Mouse (Mus musculus): ENCODE measurements around the gene Uqcr10.

- TF ChIP-seq CTCF (IDR thresholded peaks at IDR 0.05; ENCODE audit: low read depth, low read length): no peak
- TF ChIP-seq POLR2A (IDR thresholded peaks at IDR 0.05; ENCODE audit: insufficient read depth, low read length): no peak
- TF ChIP-seq EP300 (IDR thresholded peaks at IDR 0.05; ENCODE audit: insufficient read depth, low read depth, low read length): no peak
Observed at GRCm38 (mm10) chr11:4671736-4672135, 32.4 kb downstream of the Uqcr10 start.
